ENCODE assay signal across 8 mouse cellular contexts in genomic region chr5:134485900-134486665, GRCm38 (mm10). TPM values are rescaled to one million over a fixed set of nuclear protein-coding genes. Genes with fewer than 3 reads are reported as not detected.
A peak's percentile ranks its signal among the peaks of the same experiment; 100 is the strongest.
DNase-seq lines count a peak whose midpoint lies in the region; ATAC-seq lines count a peak whose summit lies in the region.
"Had no signal": no experiment of that assay in that cellular context is flagged by ENCODE, and none has a peak within 500 bp of the region (broad histone marks: within the 10 kb centered on the region; RNA-seq: fewer than 3 reads in every experiment).

No protein-coding gene starts in this region.

- peaks cover 5% of the 10 kb centered on the region; the same call in 1 of the 2 replicates for H3K36me3 ChIP-seq in heart, embryonic 15.5 days

- H3K4me3 ChIP-seq in heart, embryonic 15.5 days: no peak overlapping the region

- no peak overlapping the region for H3K9ac ChIP-seq in heart, embryonic 15.5 days

- peak; percentile 44; the same call in 1 of the 2 replicates for ATAC-seq in heart, embryonic 15.5 days (replicated peaks; ENCODE audit: insufficient number of reproducible peaks, insufficient read depth, low FRiP score, low read depth)

- H3K4me2 ChIP-seq in heart, embryonic 15.5 days: no peak overlapping the region

- H3K9me3 ChIP-seq in heart, embryonic 15.5 days (replicated peaks): no peaks in the 10 kb centered on the region

- DNase-seq in ES-CJ7 (ENCODE audit: low read depth, low spot score): peak; percentile 88
- peak; percentile 23 for DNase-seq in adrenal gland, adult 2 months
- DNase-seq in embryo, embryonic 11.5 days (ENCODE audit: low read depth, low spot score): peak; percentile 75
- DNase-seq in kidney, postnatal 10 days: peak; percentile 82
- peak; percentile 81 for DNase-seq in lung, postnatal 14 days
- DNase-seq in right cerebral cortex, adult 2 months (ENCODE audit: low spot score in 2 of 2): peak; percentile 79 to 82

- H3K27ac ChIP-seq in heart, embryonic 15.5 days: no peak overlapping the region
- H3K27ac ChIP-seq: macrophage had no signal

- no peaks in the 10 kb centered on the region for H3K27me3 ChIP-seq in heart, embryonic 15.5 days

- H3K4me1 ChIP-seq in heart, embryonic 15.5 days (replicated peaks): peaks cover 6% of the 10 kb centered on the region; the same call in 1 of the 2 replicates

- WGBS in heart, embryonic 15.5 days: 57% methylated on average over 13 of the region's 13 CpGs

RNA-seq across cellular contexts. Expression of gene Gtf2ird1, which starts 29.6 kb away (rescaled TPM):
- total RNA-seq in adrenal gland, adult 2 months (2021): 10 to 100 TPM; 51.6 to 66.0 TPM
- 21.2 and 21.3 TPM in 2 replicates for polyA plus RNA-seq in adrenal gland, adult 2 months (2012; rRNA removed)
- 47.3 and 57.5 TPM in 2 replicates for polyA plus RNA-seq in heart, embryonic 15.5 days (2015; fragmentation: Nextera tagmentation; extraction: Ambion mirVana)

Comparison
In these comparisons a context has a peak if more than half of its experiments do, and no peak if none do; other contexts are left out.
1. DNase-seq: peak in every context shown above with its lines; median percentile 88 in ES-CJ7; 82 in kidney, postnatal 10 days; 81 in lung, postnatal 14 days; 80 in right cerebral cortex, adult 2 months; 75 in embryo, embryonic 11.5 days; 23 in adrenal gland, adult 2 months.